Mouse (Mus musculus): ENCODE results near the gene Lrrc26. TPM values are rescaled to one million over a fixed set of nuclear protein-coding genes. Genes with fewer than 3 reads are reported as not detected.

The Lrrc26 gene
- polyA plus RNA-seq, 1 experiment from 2014 or later = 0.22 TPM

GRCm38 (mm10) chr2:25304657-25305541 lies 15.2 kb downstream of the Lrrc26 start:
- H3K9me3 ChIP-seq = no peaks in the 10 kb centered on the region
- peaks cover 12% of the 10 kb centered on the region for H3K4me1 ChIP-seq
- no peak overlapping the region for H3K27ac ChIP-seq
- 2% methylated on average over 45 of the region's 45 CpGs for whole genome bisulfite sequencing
- no peaks in the 10 kb centered on the region for H3K36me3 ChIP-seq
- peaks cover 58% of the 10 kb centered on the region for H3K27me3 ChIP-seq
- peak; percentile 37; the same call in 1 of the 2 replicates for ATAC-seq (ENCODE audit: insufficient number of reproducible peaks, insufficient read depth, low FRiP score, low TSS enrichment, low read depth)
- H3K4me2 ChIP-seq = peak overlapping the region; percentile 93
- H3K9ac ChIP-seq = peak overlapping the region; percentile 71
- peak overlapping the region; percentile 52 for H3K4me3 ChIP-seq

GRCm38 (mm10) chr2:25305587-25306359 lies 16.1 kb downstream of the Lrrc26 start:
- Histone ChIP-seq H3K4me2 (peak overlapping the region; percentile 93), H3K4me3 (peak overlapping the region; percentile 52), H3K27ac (no peak overlapping the region), H3K9ac (peak overlapping the region; percentile 71), H3K36me3 (no peaks in the 10 kb centered on the region), H3K4me1 (peaks cover 12% of the 10 kb centered on the region), H3K9me3 (no peaks in the 10 kb centered on the region), H3K27me3 (peaks cover 67% of the 10 kb centered on the region)
- no peak for ATAC-seq (ENCODE audit: insufficient number of reproducible peaks, insufficient read depth, low FRiP score, low TSS enrichment, low read depth)
- 47% methylated on average over 14 of the region's 14 CpGs for WGBS

- ATAC-seq (ENCODE audit: insufficient number of reproducible peaks, insufficient read depth, low FRiP score, low TSS enrichment, low read depth) = no peak
- Histone ChIP-seq H3K9me3 (no peaks in the 10 kb centered on the region), H3K27ac (no peak overlapping the region), H3K36me3 (no peaks in the 10 kb centered on the region), H3K4me2 (no peak overlapping the region), H3K4me1 (peaks cover 5% of the 10 kb centered on the region), H3K27me3 (peaks cover 98% of the 10 kb centered on the region), H3K9ac (no peak overlapping the region), H3K4me3 (no peak overlapping the region)
- 53% methylated on average over 10 of the region's 10 CpGs for WGBS
Measured at GRCm38 (mm10) chr2:25310180-25310579, 20.5 kb downstream of the Lrrc26 start.

GRCm38 (mm10) chr2:25310969-25311368 lies 21.3 kb downstream of the Lrrc26 start:
- Histone ChIP-seq H3K9ac (no peak overlapping the region), H3K27ac (no peak overlapping the region), H3K4me1 (no peaks in the 10 kb centered on the region), H3K36me3 (no peaks in the 10 kb centered on the region), H3K27me3 (peaks cover 98% of the 10 kb centered on the region), H3K4me3 (no peak overlapping the region), H3K4me2 (no peak overlapping the region), H3K9me3 (no peaks in the 10 kb centered on the region)
- WGBS = 2% methylated on average over 22 of the region's 22 CpGs
- ATAC-seq (ENCODE audit: insufficient number of reproducible peaks, insufficient read depth, low FRiP score, low TSS enrichment, low read depth) = no peak

GRCm38 (mm10) chr2:25311491-25311891 lies 21.8 kb downstream of the Lrrc26 start:
- no peak for ATAC-seq (ENCODE audit: insufficient number of reproducible peaks, insufficient read depth, low FRiP score, low TSS enrichment, low read depth)
- no peak overlapping the region for H3K27ac ChIP-seq
- no peaks in the 10 kb centered on the region for H3K4me1 ChIP-seq
- peaks cover 98% of the 10 kb centered on the region for H3K27me3 ChIP-seq
- no peaks in the 10 kb centered on the region for H3K36me3 ChIP-seq
- H3K9me3 ChIP-seq = no peaks in the 10 kb centered on the region
- 7% methylated on average over 11 of the region's 11 CpGs for WGBS
- H3K4me2 ChIP-seq = no peak overlapping the region
- H3K9ac ChIP-seq = no peak overlapping the region
- no peak overlapping the region for H3K4me3 ChIP-seq

- Histone ChIP-seq H3K27ac (no peak overlapping the region), H3K36me3 (no peaks in the 10 kb centered on the region), H3K9me3 (no peaks in the 10 kb centered on the region), H3K27me3 (peaks cover 79% of the 10 kb centered on the region), H3K4me1 (peaks cover 4% of the 10 kb centered on the region), H3K9ac (no peak overlapping the region), H3K4me2 (peak overlapping the region; percentile 68), H3K4me3 (peak overlapping the region; percentile 36)
- 10% methylated on average over 31 of the region's 31 CpGs for WGBS
- ATAC-seq (ENCODE audit: insufficient number of reproducible peaks, insufficient read depth, low FRiP score, low TSS enrichment, low read depth) = no peak
Measured at GRCm38 (mm10) chr2:25318119-25318966, 28.6 kb downstream of the Lrrc26 start.

- peak within 1 kb of the TSS; percentile 68 for H3K4me2 ChIP-seq
- peaks cover 4% of the 10 kb centered on the region for H3K4me1 ChIP-seq
- WGBS = 9% methylated on average over 58 of the region's 58 CpGs
- no peaks in the 10 kb centered on the region for H3K36me3 ChIP-seq
- peak within 1 kb of the TSS; percentile 36 for H3K4me3 ChIP-seq
- H3K9me3 ChIP-seq = no peaks in the 10 kb centered on the region
- no peak within 1 kb of the TSS for H3K9ac ChIP-seq
- no peak within 1 kb of the TSS for H3K27ac ChIP-seq
- ATAC-seq (ENCODE audit: insufficient number of reproducible peaks, insufficient read depth, low FRiP score, low TSS enrichment, low read depth) = no peak
- peaks cover 70% of the 10 kb centered on the region for H3K27me3 ChIP-seq
Measured at GRCm38 (mm10) chr2:25318971-25319773, 29.5 kb downstream of the Lrrc26 start, which contains the start of gene Grin1. TSS of gene Grin1 (minus strand) at chr2:25319187.

- 32% methylated on average over 2 of the region's 2 CpGs for whole genome bisulfite sequencing
- Histone ChIP-seq H3K27me3 (peaks cover 61% of the 10 kb centered on the region), H3K4me2 (no peak overlapping the region), H3K4me1 (peaks cover 4% of the 10 kb centered on the region), H3K9me3 (no peaks in the 10 kb centered on the region), H3K4me3 (no peak overlapping the region), H3K27ac (no peak overlapping the region), H3K36me3 (no peaks in the 10 kb centered on the region), H3K9ac (no peak overlapping the region)
- ATAC-seq (ENCODE audit: insufficient number of reproducible peaks, insufficient read depth, low FRiP score, low TSS enrichment, low read depth) = no peak
Measured at GRCm38 (mm10) chr2:25320084-25320483, 30.4 kb downstream of the Lrrc26 start.

GRCm38 (mm10) chr2:25326036-25326435 lies 36.3 kb downstream of the Lrrc26 start:
- Histone ChIP-seq H3K4me3 (no peak overlapping the region), H3K9ac (no peak overlapping the region), H3K27ac (no peak overlapping the region), H3K4me2 (no peak overlapping the region), H3K36me3 (no peaks in the 10 kb centered on the region), H3K27me3 (peaks cover 5% of the 10 kb centered on the region), H3K9me3 (no peaks in the 10 kb centered on the region), H3K4me1 (peaks cover under 1% of the 10 kb centered on the region)
- no peak for ATAC-seq (ENCODE audit: insufficient number of reproducible peaks, insufficient read depth, low FRiP score, low TSS enrichment, low read depth)
- 63% methylated on average over 2 of the region's 2 CpGs for whole genome bisulfite sequencing

GRCm38 (mm10) chr2:25328440-25328839 lies 38.7 kb downstream of the Lrrc26 start:
- no peak for ATAC-seq (ENCODE audit: insufficient number of reproducible peaks, insufficient read depth, low FRiP score, low TSS enrichment, low read depth)
- peaks cover 3% of the 10 kb centered on the region; the same call in 1 of the 2 replicates for H3K27me3 ChIP-seq
- H3K9me3 ChIP-seq = no peaks in the 10 kb centered on the region
- no peak overlapping the region for H3K4me3 ChIP-seq
- no peak overlapping the region for H3K9ac ChIP-seq
- H3K27ac ChIP-seq = no peak overlapping the region
- H3K4me2 ChIP-seq = no peak overlapping the region
- H3K4me1 ChIP-seq = peaks cover 12% of the 10 kb centered on the region
- 37% methylated on average over 7 of the region's 7 CpGs for WGBS
- no peaks in the 10 kb centered on the region for H3K36me3 ChIP-seq
